Mouse (Mus musculus) ovary, adult 18-20 months (tissue): Measurements from ENCODE around the gene Pbld1.
A peak's percentile ranks its signal among the peaks of the same experiment; 100 is the strongest.
"Not testable (repeated sequence)": the region's sequence is repeated elsewhere in the genome, so short reads cannot be mapped to it uniquely, and the experiment has no call there.

Experiments used
- DNase-seq: peaks from one replicate; pipeline ENCODE4 v3.0.0; 2022; ENCODE audit warnings: low spot score, mixed read lengths

Gene Pbld1

DNA sequence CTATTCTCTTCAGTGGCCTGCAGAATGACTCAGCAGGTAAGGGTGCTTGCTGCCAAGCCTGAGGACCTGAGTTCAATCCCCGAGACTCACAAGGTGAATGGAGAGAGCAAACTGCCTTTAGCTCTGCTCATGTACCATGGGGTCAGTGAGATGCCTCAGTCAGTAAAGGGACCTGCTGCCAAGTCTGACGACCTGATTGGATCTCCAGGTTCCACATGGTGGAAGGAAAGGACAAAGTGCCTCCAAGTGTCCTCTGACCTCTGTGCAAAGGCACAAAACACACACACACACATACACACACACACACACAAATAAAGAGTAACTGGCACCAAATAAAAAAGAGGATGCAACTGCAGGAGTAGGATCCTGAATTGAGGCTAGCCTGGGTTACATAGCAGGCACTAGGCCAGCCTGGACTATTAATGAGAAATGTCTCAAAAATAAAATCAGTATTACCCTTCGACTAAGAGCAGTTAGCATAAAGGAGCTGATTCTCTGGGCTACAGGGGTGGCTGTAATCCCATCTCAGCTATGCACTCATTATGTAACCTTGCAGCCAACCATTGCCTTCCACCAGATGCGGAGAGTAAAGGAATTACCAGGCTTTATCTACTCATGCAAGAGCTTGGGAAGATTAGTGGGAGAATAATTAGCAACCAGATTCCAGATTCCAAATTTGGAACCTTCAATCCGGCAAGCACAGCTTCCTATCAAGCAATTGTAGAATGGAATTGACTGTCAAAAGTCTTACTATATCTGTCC is 19.9 kb upstream of the Pbld1 start:
- no peak for DNase-seq

DNA sequence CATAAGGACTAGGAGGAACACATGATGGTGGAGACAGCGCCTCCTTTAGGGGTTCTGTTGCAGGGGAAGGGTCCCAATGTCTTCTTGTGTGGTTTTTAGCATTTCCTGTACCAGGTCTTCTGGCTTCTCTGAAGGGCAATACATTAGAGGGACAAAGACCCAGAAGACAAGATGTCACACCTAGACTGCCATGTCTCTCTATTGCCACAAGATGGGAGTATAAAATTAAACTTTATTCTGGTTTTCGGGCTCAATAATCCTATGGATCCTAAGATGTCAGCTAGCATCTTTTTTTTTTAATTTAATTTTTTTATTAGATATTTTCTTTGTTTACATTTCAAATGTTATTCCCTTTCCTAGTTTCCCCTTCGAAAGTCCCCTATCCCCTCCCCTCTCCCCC is 16.8 kb upstream of the Pbld1 start:
- no peak for DNase-seq

DNA sequence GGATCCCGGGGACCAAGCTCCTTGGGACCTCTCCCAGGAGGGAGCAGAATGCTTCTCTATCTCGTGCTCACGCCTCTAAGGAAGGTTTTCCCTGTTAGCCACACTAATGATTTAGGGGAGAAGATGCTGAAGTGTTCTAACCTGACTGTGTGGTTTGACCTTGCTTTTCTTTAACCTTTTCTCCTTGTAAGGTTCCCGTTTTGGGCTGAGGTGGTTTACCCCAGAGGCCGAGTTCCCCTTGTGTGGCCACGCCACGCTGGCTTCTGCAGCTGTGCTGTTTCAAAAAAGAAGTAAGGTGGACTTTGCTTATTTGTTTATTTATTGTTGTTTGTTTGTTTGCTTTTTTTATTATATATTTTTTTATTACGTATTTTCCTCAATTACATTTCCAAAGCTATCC is 12.2 kb upstream of the Pbld1 start:
- DNase-seq, result no peak

DNA sequence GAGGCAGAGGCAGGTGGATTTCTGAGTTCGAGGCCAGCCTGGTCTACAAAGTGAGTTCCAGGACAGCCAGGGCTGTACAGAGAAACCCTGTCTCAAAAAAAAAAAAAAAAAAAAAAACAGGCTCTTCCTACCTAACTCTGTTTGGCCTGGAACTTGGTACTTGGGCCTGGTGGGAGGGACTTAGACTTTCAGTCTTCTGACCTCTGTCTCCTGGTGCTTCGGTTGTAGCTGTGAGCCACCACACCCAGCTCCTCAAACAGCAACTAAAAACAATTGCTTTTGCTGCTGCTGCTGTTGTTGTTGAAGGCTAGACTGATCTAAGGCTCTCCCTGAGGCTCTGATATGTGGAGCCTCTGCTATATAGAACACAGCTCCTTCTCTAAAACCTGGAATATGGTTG is 10.9 kb upstream of the Pbld1 start:
- DNase-seq, result no peak

DNA sequence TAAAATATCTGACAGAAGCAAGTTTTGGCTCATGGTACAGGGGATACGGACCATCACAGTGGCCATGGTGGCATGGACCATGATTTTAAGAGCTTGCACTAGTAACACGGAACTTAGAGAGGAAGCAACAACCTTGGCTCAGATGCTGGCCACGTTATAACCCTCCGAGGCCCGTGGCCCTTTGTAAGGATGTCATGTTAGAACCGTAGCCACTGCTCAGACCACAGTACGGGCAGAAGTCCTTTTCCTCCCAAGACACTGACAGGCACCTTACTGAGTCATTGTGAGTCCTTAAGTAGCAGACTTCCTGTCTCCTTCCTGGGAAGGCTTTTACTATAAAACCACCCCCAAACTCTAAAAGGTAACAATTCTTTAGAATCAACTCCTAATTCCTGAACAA is 8.7 kb upstream of the Pbld1 start:
- DNase-seq, result no peak

DNA sequence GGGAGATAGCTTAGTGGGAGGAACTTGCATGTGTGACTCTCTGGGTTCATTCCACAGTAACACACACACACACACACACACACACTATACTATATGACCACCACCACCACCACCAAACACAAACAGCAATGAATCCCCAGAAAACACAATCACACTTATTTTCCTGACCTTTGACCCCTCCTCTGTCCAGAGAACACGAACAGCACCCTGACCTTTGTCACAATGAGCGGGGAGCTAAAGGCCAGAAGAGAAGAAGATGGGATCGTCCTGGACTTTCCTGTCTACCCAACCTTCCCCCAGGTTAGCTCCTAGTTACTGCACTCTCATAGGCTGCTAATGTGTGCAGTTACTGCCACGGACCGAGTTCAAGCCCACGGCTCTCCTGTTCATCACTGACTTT is 8.0 kb upstream of the Pbld1 start:
- no peak for DNase-seq

DNA sequence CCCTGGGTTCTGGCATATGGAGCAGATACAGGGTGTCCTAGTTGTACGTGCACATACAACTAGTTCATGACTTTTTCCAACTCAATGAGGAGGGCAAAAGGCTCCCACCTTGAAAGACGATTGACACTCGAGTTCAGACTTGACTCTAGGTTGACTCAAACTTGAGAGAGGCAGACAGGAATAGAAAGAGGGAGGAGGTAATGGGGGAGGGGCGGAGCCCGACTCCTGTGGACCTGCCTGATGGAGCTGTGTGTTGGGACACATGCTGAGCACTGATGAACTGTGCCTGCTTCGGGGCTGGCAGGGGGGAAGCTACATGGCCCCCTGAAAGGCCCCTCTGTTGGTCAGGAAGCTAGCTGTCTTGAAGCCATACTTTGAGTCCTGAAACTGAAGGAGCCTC is 7.0 kb upstream of the Pbld1 start:
- no peak for DNase-seq

DNA sequence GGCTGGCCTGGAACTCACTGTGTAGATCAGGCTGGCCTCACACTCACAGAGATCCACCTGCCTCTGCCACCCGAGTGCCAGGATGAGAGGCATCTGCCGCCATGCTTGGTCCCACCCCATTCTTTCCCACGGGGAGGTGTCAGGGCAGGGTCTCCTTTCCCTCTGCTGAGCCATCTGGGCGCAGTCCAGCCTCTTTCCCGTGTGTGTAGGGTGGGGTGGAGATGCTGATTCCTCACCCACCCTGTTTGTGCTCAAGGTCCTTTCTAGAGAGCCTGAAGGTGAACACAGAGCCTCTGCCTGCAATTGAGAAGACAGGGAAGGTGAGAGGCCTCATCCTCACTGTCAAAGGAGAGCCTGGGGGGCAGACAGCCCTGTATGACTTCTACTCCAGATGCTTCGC is 5.9 kb upstream of the Pbld1 start:
- DNase-seq, result not testable (repeated sequence)

DNA sequence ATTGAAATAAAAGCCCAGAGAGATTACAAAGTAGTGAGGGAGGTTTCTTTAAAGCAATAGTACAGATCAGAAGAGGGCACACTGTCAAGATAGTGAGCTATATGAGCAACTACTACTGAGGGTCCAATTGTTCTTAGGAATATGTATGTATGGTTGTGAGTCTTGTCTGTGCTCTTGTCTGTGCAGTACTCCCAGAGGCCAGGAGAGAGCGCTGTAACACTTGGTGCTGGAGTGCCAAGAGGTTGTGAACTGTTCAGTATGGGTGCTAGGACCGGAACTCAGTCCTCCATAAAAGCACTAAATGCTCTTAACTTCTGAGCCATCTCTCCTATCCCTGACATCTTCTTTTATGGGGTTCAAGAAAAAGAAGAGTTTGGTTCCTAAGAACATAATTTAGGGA is 5.4 kb upstream of the Pbld1 start:
- DNase-seq, result no peak

DNA sequence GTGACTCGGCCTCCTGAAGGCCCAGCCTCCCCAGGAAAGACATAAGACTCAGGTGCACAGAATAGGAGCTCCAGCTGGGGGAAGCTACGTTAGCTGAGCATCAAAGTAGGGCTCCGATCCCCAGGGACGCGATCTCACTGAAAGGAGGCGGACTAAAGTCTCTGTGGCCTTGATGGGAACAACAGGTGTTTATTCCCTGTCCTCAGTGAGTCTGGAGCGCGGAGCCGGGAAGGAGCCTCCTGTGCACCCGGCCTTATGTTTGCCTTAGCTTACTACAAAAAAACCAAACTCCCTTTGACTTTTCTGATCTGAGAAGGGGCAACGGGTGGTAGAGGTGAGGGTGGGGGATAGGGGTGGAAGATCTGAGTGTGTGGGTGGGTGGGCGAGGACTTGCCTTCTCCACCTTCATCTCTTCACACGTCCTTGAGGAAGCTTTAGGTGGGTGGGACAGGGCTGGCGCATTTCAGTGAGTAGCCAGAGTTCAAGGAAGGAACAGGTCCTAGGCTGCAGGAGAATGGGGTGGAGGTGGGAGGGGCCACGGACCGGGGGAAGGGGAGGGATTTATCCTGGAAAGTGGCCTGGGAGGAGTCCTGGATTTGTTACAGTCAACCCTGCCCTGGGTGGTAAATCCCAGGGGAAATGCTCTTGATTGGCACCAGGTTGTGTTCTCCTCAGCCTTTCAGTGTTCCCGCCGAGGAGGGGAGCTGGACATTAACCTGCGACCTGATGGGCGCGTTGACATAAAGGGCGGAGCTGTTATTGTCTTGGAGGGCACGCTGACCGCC is 2.8 kb upstream of the Pbld1 start:
- DNase-seq, result peak; percentile 9

DNA sequence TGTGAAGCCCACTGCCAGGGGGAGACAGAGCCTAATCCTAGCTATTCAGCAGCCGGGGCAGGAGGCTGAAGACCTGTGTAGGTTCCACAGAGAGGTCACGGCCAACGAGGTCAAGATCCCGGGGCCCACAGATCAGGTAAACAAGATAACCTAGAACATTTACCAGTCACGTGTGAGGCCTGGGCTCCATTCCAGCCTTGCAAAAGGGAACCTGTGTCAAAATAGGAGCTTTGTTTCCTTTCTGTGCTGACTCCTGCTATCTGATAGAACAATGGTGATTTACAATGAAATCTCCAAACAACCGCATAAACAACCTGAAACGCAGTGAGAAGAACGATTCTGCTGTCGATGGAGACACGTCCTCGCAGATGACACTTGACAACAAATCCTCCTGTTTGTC is 444 bp downstream of the Pbld1 start:
- DNase-seq, result peak; percentile 11

DNA sequence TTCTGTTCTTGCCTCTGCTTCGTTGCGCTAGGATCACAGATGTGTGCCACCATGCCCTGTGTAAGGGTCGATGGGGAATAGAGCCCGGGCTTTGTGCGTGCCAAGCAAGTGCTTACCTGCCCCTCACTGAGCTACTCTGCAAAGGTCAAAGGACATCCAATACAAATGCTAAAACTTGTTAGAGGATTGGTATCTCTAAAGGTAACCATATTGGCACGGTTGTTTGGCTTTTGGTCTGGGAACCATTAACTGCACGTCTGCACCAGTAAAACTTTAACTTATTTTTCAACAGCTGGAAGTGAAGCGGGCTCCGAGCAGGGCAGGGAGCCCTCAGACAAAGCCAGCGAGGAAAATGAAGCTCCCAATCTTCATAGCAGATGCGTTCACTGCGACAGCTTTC is 1.3 kb downstream of the Pbld1 start:
- no peak for DNase-seq

DNA sequence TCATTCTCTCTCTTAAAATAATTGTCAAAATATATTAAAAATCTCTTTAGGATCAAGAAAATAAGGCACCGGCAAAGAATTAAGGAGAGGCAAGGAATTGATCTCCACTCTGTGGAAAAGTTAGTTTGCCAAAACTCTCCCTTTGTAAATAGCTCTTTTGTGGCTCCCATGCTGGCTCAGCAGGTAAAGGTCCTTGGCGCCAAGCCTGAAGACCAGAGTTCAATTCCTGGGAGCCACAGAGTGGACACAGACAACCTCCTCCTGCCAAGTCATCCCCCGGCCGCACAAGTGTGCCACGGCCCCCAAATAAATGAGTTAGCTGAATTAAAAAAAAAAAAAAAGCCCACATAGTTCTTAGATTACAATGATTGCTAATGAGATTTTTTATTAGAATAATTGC is 2.7 kb downstream of the Pbld1 start:
- DNase-seq, result no peak

DNA sequence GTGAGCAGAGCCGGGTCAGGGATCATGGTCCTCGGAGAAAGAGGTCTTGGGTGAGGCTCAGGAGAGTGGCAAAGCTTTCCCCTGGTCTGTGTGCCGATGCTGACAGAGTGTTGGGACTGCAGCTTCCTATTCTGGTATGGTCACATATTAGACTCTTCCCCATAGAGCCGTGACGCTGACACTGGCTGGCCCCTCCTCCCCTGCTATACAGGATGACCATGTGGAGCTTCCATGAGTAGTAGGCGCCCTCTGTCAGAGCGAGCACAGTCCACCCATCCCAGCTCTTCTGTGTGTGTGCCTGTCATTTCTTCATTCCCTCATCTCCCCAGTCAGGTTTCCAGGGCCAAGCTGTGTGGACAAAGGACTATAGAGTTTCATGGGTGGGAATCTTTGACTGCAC is 3.4 kb downstream of the Pbld1 start:
- DNase-seq, result no peak

DNA sequence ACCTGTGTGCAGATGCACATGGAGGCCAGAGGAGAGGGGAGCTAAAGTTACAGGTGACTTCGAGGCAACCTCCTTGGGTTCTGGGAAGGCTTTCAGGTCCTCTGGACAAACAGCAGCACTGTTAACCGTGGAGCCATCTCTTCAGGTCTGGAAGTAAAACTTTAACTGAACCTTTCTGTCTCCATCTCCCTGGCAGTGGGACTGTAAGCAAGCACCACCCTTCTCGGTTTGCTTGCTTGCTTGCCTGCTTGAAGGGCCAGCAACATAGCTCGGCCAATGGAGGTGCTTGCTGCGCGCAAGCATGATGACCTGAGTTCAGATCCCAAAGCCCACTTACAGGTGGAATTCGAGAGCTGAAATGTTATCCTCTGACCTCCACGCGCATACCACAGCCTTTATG is 4.6 kb downstream of the Pbld1 start:
- no peak for DNase-seq

DNA sequence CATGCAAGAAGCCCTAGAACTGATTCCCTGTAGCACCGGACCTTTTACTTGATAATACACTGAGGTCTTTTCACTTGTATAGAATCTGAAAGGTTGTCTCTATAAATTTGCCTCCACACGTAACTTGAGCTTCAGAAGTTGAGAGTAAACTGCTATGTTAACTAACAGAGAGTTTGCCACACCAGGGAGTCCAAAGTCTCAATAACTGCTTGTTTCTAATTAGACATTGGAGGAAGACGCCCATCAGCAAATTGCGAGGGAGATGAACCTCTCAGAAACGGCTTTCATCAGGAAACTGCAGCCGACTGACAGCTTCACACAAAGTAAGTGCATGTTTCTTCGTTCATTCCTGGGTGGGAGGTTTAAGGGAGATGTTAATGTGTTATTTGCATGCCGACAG is 5.6 kb downstream of the Pbld1 start:
- no peak for DNase-seq

DNA sequence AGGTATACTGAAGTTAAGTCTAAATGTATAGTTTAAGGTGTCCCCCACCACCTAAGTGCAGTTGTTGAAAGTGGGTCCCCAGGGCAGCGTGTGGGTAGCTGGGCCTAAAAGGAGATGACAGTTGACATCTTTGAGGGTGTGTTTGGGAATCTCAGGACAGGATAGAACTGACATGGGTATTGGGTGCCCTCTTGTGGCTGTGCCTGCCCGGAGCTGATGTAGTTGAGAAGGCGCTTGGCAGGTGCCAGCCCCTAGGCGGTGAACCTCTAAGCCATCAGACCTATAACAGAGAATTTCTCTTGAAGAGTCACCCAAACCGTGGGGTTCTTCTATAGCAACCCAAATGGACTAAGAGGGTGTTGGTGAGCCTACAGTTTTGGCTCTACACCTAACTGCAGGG is 6.0 kb downstream of the Pbld1 start:
- DNase-seq, result peak; percentile 49

DNA sequence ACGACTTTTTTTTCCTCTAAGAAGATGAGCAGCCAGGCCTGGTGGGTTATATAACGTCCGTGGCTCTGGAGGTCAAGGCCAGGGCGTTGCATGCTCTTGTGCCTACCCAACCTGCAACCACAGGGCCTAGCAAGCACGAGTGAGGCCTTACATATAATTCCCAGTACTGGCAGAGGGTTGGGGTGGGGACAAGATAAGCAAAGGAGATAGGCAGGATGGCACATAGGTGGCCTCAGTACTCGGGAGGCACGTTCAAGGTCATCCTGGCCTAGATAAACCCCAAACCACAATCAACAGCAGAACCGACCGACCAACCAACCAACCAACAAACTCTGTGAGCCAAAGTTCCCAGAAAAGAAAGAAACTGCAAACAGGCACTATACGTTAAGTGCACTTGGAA is 26.3 kb downstream of the Pbld1 start:
- peak; percentile 15 for DNase-seq

DNA sequence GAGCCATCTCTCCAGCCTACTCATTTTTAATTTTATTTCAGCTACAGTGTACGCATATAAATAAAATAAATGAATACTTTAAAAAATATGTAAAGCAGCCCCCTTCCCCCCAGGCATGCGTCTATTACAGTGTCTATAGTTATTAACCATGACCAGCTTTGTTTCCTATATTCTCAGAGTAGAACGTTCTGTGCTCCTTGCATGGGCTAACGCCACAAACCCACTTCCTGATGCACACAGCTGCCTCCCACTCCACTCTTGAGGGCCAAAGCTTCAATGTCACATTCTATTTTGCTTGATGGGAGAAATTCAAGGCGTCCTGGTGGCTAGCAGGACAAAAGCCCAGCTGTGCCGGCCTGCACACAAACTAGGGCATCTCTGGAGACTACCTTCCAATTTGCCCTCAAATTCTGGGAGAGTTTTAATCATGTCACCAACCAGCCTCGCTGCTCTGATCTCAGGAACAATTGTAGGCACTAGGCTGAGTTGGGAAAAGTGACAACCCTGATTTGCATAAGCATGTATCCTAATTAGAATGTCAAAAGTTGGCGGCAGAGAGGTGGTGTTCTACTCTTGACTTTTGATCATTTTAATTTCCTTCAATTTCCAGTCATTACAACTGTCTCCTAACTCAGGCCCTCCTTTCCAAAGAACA is 29.3 kb downstream of the Pbld1 start:
- no peak for DNase-seq

DNA sequence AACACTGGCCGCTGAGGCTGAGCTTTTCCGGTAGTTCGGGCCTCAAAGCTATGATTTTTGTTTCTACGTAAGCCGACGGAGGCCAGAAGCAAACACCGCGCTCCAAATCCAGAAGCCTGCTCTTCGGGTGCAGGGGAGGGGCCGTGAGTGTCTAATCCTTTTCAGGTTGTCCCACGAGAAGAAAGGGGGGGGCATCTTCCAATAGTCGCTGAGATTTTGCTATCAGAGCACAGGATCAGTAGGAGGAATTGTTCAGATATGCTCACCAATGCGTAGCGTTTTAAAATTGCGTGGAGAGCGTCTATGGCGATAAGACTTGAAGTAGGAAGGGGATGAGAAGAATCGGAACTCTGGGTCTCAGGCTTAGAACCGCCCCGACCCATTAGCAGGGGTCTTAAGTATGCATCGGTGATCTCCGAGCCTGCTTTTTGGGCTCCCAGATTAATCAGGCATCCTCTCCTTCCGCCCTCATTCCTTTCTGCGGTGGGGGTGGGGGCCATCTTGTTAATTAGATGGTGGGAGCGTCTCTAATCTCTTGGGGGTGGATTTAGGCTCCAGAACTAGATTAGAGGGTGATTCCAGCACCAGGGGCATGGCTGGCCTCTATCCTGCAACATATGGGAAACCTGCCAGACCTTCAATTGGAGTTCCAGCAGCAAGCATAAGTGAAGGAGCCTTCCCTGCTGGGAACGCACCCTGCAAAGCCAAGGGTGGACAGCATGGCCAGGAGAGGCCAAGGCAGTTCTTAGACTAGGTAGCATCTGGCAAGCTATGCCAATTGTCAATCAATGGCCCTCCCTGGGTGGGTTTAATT is 30.0 kb downstream of the Pbld1 start:
- DNase-seq, result no peak

DNA sequence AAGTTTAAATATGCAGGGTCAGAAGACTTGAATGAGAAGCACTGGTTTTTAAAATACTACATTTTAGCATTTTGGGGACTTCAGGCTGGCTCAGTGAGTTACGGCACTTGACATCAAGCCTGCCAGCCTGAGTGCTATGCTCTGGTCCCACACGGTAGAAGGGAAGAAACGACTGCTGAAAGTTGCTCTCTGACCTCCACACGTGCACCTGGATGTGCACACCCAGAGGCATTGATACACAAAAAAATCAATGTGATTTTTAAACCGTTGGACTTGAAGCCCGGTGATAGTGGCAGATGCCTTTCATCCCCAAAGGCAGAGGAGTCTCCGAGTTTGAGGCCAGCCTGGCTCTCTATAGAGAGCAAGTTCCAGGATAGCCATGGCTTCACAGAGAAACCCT is 32.0 kb downstream of the Pbld1 start:
- no peak for DNase-seq
